Mouse (Mus musculus) myocyte (in vitro differentiated cells): ENCODE results near the gene Dao.

Source experiments
- CEBPB ChIP-seq: IDR thresholded peaks from 2 replicates; pipeline ENCODE4 v1.6.1; 2011; ENCODE audit warnings: mild to moderate bottlenecking, moderate library complexity; ENCODE audit not compliant: poor library complexity, insufficient read depth, severe bottlenecking
- E2F4 ChIP-seq: IDR thresholded peaks from one replicate; pipeline ENCODE4 v1.6.1; 2011; ENCODE audit warnings: mild to moderate bottlenecking, control low read depth, moderate library complexity; ENCODE audit not compliant: insufficient read depth
- MAX ChIP-seq: IDR thresholded peaks from one replicate; pipeline ENCODE4 v1.6.1; 2011; ENCODE audit warnings: low read depth, mild to moderate bottlenecking, control low read depth
- MYOD1 ChIP-seq, 3 experiments: IDR thresholded peaks; one replicate each; pipeline ENCODE4 v1.6.1; 2011; ENCODE audit warnings: control low read depth in 2 of 3, low read depth in 2 of 3, mild to moderate bottlenecking in 2 of 3, moderate library complexity in 1 of 3; ENCODE audit not compliant: insufficient read length in 2 of 3, control insufficient read depth in 1 of 3
- POLR2A ChIP-seq: IDR thresholded peaks from one replicate; pipeline ENCODE4 v1.6.1; 2011; ENCODE audit warnings: low read depth, mild to moderate bottlenecking, control low read depth, moderate library complexity; ENCODE audit not compliant: insufficient read length
- POLR2AphosphoS2 ChIP-seq: IDR thresholded peaks from one replicate; pipeline ENCODE4 v1.6.1; 2011; ENCODE audit warnings: low read depth, control low read depth; ENCODE audit not compliant: insufficient read length
- USF1 ChIP-seq: IDR thresholded peaks from one replicate; pipeline ENCODE4 v1.6.1; 2011; ENCODE audit warnings: low read depth, mild to moderate bottlenecking, control low read depth, moderate library complexity

DNA sequence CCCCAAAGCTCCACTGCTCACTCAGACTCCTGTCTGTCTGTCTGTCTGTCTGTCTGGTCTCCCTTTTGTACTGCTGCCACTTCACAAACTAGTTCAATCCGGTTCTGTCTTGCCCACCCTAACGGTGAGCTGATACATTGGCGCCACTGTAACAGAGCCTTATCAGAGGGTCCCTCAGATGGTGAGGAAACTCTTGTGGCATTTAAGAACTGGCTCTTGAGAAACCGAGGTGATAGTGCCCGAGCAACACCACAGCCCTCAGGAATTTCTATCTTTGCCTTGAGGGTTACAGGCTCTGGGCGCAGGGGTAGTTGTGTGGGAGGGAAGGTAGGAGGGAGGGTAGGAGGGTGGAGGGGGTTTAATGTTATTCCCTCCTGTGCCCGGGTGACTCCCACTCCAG is 41.7 kb upstream of the Dao start:
- TF ChIP-seq POLR2A (no peak), CEBPB (no peak), MYOD1 (IDR thresholded peaks at IDR 0.05; ENCODE audit: control insufficient read depth in 1 of 3, insufficient read length in 2 of 3, low read depth in 2 of 3) (no peak), USF1 (no peak), POLR2AphosphoS2 (no peak), MAX (no peak), E2F4 (no peak)
